In genomic region chr9:37124696-37125480, GRCm38 (mm10) we compare ENCODE assay signal across 10 mouse cellular contexts. TPM values are rescaled to one million over a fixed set of nuclear protein-coding genes. Genes with fewer than 3 reads are reported as not detected.
DNase-seq lines count a peak whose midpoint lies in the region; ATAC-seq and TF ChIP-seq lines count a peak whose summit lies in the region.
"Had no signal": no experiment of that assay in that cellular context is flagged by ENCODE, and none has a peak within 500 bp of the region (broad histone marks: within the 10 kb centered on the region; RNA-seq: fewer than 3 reads in every experiment).

No protein-coding gene starts in this region.

- intact Hi-C loops in heart, postnatal 14 days (cut with DNase I) = no loop called here

- TF ChIP-seq CTCF in liver, adult 2 months (IDR thresholded peaks at IDR 0.05; ENCODE audit: low read depth, low read length) = peak; percentile 35; the same call in 1 of the 2 replicates
- TF ChIP-seq CTCF in cerebellum, adult 2 months (IDR thresholded peaks at IDR 0.05; ENCODE audit: borderline replicate concordance, insufficient read depth, low read depth, low read length) = peak; percentile 72
- peak; percentile 46 for TF ChIP-seq CTCF in lung, postnatal 0 days (IDR thresholded peaks at IDR 0.05)

- no peaks in the 10 kb centered on the region for H3K79me2 ChIP-seq in liver, adult 2 months (ENCODE audit: control insufficient read depth, insufficient read depth, low read length)

- no peaks in the 10 kb centered on the region for H3K9me3 ChIP-seq in liver, embryonic 12.5 days (replicated peaks)
- H3K9me3 ChIP-seq in lung, postnatal 0 days (ENCODE audit: low read length) = no peaks in the 10 kb centered on the region
- H3K9me3 ChIP-seq: lung, embryonic 15.5 days had no signal

- no peak overlapping the region for H3K4me2 ChIP-seq in liver, embryonic 12.5 days
- H3K4me2 ChIP-seq in lung, postnatal 0 days (replicated peaks; ENCODE audit: low read depth, low read length) = no peak overlapping the region
- H3K4me2 ChIP-seq: lung, embryonic 15.5 days had no signal

- TF ChIP-seq EP300 in lung, postnatal 0 days (IDR thresholded peaks at IDR 0.05) = no peak

- no peaks in the 10 kb centered on the region for H3K4me1 ChIP-seq in liver, adult 2 months (ENCODE audit: control insufficient read depth, insufficient read depth, low read length)
- no peaks in the 10 kb centered on the region for H3K4me1 ChIP-seq in liver, embryonic 12.5 days
- H3K4me1 ChIP-seq in cerebellum, adult 2 months (ENCODE audit: control insufficient read depth, insufficient read depth, low read length) = peaks cover 29% of the 10 kb centered on the region
- no peaks in the 10 kb centered on the region for H3K4me1 ChIP-seq in lung, postnatal 0 days (ENCODE audit: insufficient read depth, low read depth, low read length)
- H3K4me1 ChIP-seq: lung, embryonic 15.5 days had no signal

- peaks cover 3% of the 10 kb centered on the region; the same call in 1 of the 2 replicates for H3K27me3 ChIP-seq in liver, adult 2 months (ENCODE audit: control insufficient read depth, insufficient read depth, low read length)
- no peaks in the 10 kb centered on the region for H3K27me3 ChIP-seq in liver, embryonic 12.5 days (replicated peaks)
- no peaks in the 10 kb centered on the region for H3K27me3 ChIP-seq in cerebellum, adult 2 months (ENCODE audit: control insufficient read depth, insufficient read depth, low read length)
- no peaks in the 10 kb centered on the region for H3K27me3 ChIP-seq in lung, postnatal 0 days (replicated peaks; ENCODE audit: insufficient read depth, low read length)
- H3K27me3 ChIP-seq: lung, embryonic 15.5 days had no signal

- peak; percentile 49 to 53 for DNase-seq in heart, adult 18-20 months
- DNase-seq in heart, postnatal 14 days = no peak
- peak; percentile 73 for DNase-seq in liver, adult 2 months (ENCODE audit: extremely low read depth, low read depth, low spot score)
- peak; percentile 65 to 73 for DNase-seq in cerebellum, adult 2 months
- DNase-seq in lung, postnatal 0 days (ENCODE audit: low spot score) = peak; percentile 66
- DNase-seq in layer of hippocampus, postnatal 25 days (ENCODE audit: extremely low spot score in 1 of 2, low spot score in 1 of 2) = no peak
- no peak for DNase-seq in right cerebral cortex, adult 18-20 months

- no peak overlapping the region for H3K9ac ChIP-seq in liver, adult 2 months (ENCODE audit: low read depth, low read length)
- H3K9ac ChIP-seq in liver, embryonic 12.5 days = no peak overlapping the region
- H3K9ac ChIP-seq in lung, postnatal 0 days (replicated peaks; ENCODE audit: low read depth) = no peak overlapping the region
- H3K9ac ChIP-seq: lung, embryonic 15.5 days had no signal

- H3K27ac ChIP-seq in liver, adult 2 months (replicated peaks; ENCODE audit: insufficient read depth, low read depth, low read length) = no peak overlapping the region
- H3K27ac ChIP-seq in liver, embryonic 12.5 days = no peak overlapping the region
- H3K27ac ChIP-seq in cerebellum, adult 2 months (ENCODE audit: insufficient read depth, low read length) = no peak overlapping the region
- H3K27ac ChIP-seq in lung, postnatal 0 days (ENCODE audit: low read length) = no peak overlapping the region
- H3K27ac ChIP-seq: lung, embryonic 15.5 days had no signal

- TF ChIP-seq POLR2A in liver, adult 2 months (IDR thresholded peaks at IDR 0.05; ENCODE audit: extremely low read depth, insufficient read depth, low read length) = no peak
- TF ChIP-seq POLR2A in cerebellum, adult 2 months (IDR thresholded peaks at IDR 0.05; ENCODE audit: borderline replicate concordance, insufficient read depth, low read length) = no peak

- ATAC-seq in liver, embryonic 12.5 days = no peak
- no peak for ATAC-seq in lung, postnatal 0 days
- ATAC-seq: CD4-positive, CD25-positive, alpha-beta regulatory T cell, adult 4 months had no signal

- 62% methylated on average over 8 of the region's 8 CpGs for whole genome bisulfite sequencing in liver, adult 2 months
- 72% methylated on average over 8 of the region's 8 CpGs for WGBS in liver, embryonic 12.5 days (ENCODE audit: insufficient replicate concordance)
- WGBS in cerebellum, adult 2 months = 46% methylated on average over 8 of the region's 8 CpGs
- 57% methylated on average over 8 of the region's 8 CpGs for WGBS in lung, postnatal 0 days

- H3K36me3 ChIP-seq in liver, adult 2 months (ENCODE audit: control insufficient read depth, insufficient read depth, low read length) = no peaks in the 10 kb centered on the region
- no peaks in the 10 kb centered on the region for H3K36me3 ChIP-seq in liver, embryonic 12.5 days
- no peaks in the 10 kb centered on the region for H3K36me3 ChIP-seq in lung, postnatal 0 days (ENCODE audit: insufficient read depth, low read length)
- H3K36me3 ChIP-seq: lung, embryonic 15.5 days had no signal

- no peak overlapping the region for H3K4me3 ChIP-seq in liver, adult 2 months (ENCODE audit: insufficient read depth, low read depth, low read length)
- H3K4me3 ChIP-seq in liver, embryonic 12.5 days = no peak overlapping the region
- no peak overlapping the region for H3K4me3 ChIP-seq in cerebellum, adult 2 months (replicated peaks; ENCODE audit: insufficient read depth, low read depth, low read length)
- no peak overlapping the region for H3K4me3 ChIP-seq in lung, postnatal 0 days (ENCODE audit: low read depth, low read length)
- H3K4me3 ChIP-seq: lung, embryonic 15.5 days had no signal

RNA-seq across cellular contexts. Expression of gene Pknox2, which starts 22.3 kb away (rescaled TPM):
- 10 to 100 TPM in 1 of 2 experiments, 1 to 10 TPM in 1; 6.8 to 10.0 TPM for total RNA-seq in heart, adult 18-20 months (2021)
- total RNA-seq in heart, postnatal 14 days (2021) = 1 to 10 TPM; 3.7 to 6.0 TPM
- total RNA-seq in liver, adult 2 months (2014; rRNA removed) = 0.09 and 0.13 TPM in 2 replicates
- 0.42 and 0.46 TPM in 2 replicates for polyA plus RNA-seq in liver, adult 2 months (2012; rRNA removed)
- 0.57 and 0.99 TPM in 2 replicates for polyA plus RNA-seq in liver, embryonic 12.5 days (2016; fragmentation: Nextera tagmentation; extraction: Ambion mirVana)
- 23.4 and 23.8 TPM in 2 replicates for polyA plus RNA-seq in cerebellum, adult 2 months (2012; rRNA removed)
- polyA plus RNA-seq in lung, postnatal 0 days (2015; fragmentation: Nextera tagmentation; extraction: Ambion mirVana) = 11.1 and 11.7 TPM in 2 replicates
- 10 to 100 TPM; 29.3 to 41.2 TPM for total RNA-seq in layer of hippocampus, postnatal 25 days (2021)
- polyA plus RNA-seq: CD4-positive, CD25-positive, alpha-beta regulatory T cell, adult 4 months had no signal

Comparison
In these comparisons a context has a peak if more than half of its experiments do, and no peak if none do; other contexts are left out.
1. DNase-seq: peak in heart, adult 18-20 months (2 of 2), liver, adult 2 months (single experiment), cerebellum, adult 2 months (2 of 2) and lung, postnatal 0 days (single experiment); none in heart, postnatal 14 days (0 of 2), layer of hippocampus, postnatal 25 days (0 of 2) and right cerebral cortex, adult 18-20 months (single experiment).
2. Peak in every context shown above with its lines, with median percentiles within 50 percentile points of each other: CTCF ChIP-seq.